Mouse (Mus musculus): ENCODE results near the gene Ccdc61.

Gene Ccdc61

DNA sequence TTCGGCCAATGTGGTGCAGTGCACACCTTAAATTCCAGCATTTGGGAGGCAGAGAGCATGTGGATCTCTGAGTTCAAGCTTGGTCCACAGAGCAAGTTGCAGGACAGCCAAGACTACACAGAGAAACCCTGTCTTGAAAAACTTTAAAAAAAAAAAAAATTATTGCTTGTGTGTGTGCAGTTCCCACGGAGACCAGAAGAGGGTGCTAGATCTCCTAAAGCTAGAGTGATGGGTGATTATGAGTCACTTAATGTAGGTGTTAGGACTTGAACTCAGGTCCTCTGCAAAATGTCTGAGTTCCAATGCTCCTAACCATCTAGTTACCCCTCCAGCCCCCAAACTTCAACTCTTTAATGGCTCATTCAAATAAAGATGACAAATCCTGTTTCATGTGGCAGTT lies 41.7 kb downstream of the Ccdc61 start:
- in situ Hi-C loops (cut with MboI; ENCODE audit: low sequenced_read_pairs), result no loop called here

DNA sequence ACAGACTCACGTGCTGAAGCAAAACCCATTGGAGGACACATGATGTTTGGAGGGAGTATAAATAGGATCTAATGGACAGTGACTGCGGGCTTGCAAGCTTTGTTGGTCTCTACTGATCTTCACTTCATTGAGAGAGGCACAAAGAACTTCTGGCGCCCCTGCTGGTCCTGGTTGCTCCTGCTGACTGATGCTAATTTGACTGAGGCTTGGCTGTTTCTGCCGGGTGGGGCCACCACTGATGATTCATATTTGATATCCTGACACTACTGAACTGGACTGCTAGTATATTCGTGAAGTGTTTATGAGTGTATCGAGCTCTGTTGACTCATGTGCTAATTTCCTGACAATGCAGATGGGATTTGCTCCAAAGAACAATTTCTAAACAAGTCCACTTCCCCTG lies 47.4 kb downstream of the Ccdc61 start:
- in situ Hi-C loops (cut with MboI; ENCODE audit: low sequenced_read_pairs), result no loop called here

DNA sequence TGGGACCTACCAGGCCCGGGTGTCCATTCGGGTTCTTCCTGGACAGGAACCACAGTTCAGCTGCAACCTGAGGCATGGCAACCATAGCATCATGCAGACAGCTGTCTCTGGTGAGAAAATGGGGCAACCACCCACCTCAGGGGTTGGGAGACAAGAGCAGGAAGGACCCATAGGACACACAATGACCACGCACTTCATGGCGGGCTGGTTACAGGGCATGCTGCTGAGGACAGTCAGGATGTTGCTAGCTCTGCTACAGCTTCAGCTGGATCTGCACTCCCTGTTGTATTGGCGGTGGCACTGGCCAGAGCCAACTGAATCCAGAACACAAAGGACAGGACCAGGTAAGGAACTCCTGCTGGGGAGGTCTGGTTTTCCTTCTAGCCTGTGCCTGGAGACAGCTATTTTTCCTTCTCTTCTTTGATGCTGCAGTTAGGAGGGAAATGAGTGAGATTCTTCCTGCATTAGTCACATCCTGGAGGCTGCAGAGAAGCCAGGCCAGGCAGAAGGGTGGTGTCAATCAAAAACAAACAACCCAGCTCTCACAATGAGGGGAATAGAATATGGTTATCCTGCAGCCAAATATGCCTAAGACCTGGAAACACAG lies 51.8 kb downstream of the Ccdc61 start:
- in situ Hi-C loops (cut with MboI; ENCODE audit: low sequenced_read_pairs), result no loop called here

DNA sequence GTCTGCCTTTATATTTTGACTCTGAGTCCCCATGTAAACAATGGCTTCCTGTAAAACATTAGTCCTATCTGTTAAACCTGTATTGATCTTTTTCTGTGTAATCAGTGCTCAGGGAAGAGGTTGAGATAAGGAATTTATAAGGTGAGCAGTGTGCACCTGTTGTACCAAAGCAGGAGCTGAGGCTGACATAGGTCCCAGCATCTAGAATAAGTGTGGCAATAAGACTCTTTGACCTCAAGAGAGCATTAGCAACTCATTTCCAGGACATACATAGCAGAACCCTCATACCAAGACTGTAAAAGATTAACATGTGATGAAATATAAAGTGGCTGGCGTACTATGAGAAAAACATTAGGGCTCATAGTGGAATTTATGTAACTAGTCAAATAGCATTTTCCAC lies 61.8 kb downstream of the Ccdc61 start:
- in situ Hi-C loops (cut with MboI; ENCODE audit: low sequenced_read_pairs), result no loop called here

DNA sequence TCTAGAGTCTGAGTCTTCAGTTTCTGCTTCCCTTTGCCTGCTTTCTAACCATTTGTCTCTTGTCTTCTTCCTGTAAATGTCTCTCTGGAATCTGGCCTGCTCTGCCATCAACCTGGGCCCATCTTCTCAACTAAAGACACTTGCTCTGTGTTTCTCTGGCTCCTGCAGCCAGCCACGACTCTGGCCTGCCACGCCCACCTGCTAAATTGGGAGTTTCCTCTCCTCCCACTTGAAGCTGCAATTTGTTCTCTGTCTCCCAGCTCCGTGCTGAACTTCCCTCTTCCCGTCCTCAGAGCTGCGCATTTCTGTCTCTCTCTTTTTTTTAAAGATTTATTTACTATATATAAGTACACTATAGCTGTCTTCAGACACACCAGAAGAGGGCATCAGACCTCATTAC lies 65.4 kb downstream of the Ccdc61 start:
- in situ Hi-C loops (cut with MboI; ENCODE audit: low sequenced_read_pairs), result no loop called here

DNA sequence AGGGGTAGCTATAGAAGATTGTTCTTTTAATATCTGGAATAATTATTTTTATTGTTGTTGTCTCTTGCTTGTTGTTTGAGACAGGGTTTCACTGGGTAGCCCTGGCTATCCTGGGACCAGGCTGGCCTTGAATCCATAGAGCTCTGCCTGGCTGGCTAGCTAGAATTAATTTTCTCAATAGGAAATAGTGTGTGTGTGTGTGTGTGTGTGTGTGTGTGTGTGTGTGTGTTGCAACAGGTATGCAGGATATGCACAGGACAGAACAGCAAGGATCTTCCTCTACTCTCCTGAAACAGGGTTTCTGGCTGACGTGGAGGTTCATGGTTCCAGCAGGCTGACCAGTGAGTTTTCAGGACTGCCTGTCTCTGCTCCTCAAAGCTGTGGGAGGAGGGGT lies 69.0 kb downstream of the Ccdc61 start:
- in situ Hi-C loops (cut with MboI; ENCODE audit: low sequenced_read_pairs), result no loop called here

Data from CH12F3 (cell line).